Comparison of ENCODE assay signal across 14 mouse cellular contexts in the genomic region with DNA sequence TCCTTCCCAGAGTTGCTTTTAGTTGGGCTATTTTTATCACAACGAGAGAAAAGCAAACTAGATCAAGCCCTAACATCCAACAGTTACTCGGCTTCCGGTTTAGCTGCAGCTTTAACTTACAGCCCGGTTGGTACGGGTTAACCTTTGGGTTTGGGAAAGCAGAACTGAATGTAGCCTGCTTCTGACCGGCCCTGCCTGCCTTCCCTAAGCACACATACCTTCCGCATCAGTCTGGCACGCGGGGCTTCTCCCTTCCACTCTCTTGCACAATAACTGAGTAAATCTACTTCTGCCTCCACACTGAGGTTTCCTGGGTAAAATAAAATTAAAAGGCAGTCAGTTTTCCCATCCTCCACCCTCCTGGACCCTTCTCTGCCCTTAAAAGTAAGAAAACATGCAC. TPM values are rescaled to one million over a fixed set of nuclear protein-coding genes. Genes with fewer than 3 reads are reported as not detected.
DNase-seq lines count a peak whose midpoint lies in the region; ATAC-seq lines count a peak whose summit lies in the region.
"Had no signal": no experiment of that assay in that cellular context is flagged by ENCODE, and none has a peak within 500 bp of the region (broad histone marks: within the 10 kb centered on the region; RNA-seq: fewer than 3 reads in every experiment).

No protein-coding gene starts in this region.

- peak; percentile 70 to 76 for ATAC-seq in hematopoietic stem cell, adult 5-6 weeks (replicated peaks in 1 of 2; ENCODE audit: insufficient read depth in 1 of 2, low FRiP score in 2 of 2, low TSS enrichment in 1 of 2, low read depth in 1 of 2, poor library complexity in 2 of 2, severe bottlenecking in 2 of 2)
- peak; percentile 84 for ATAC-seq in monocyte, adult 5-6 weeks (replicated peaks; ENCODE audit: insufficient number of reproducible peaks, low FRiP score, low TSS enrichment, poor library complexity, severe bottlenecking)
- ATAC-seq: CD4-positive, CD25-positive, alpha-beta regulatory T cell, adult 4 months; forebrain, embryonic 16.5 days had no signal

- DNase-seq in lung, adult 18-20 months, result peak; percentile 59 to 63
- no peak for DNase-seq in lung, postnatal 10 days
- peak; percentile 47 for DNase-seq in brain, adult 2 months (ENCODE audit: low read depth, low spot score)
- no peak for DNase-seq in testis, postnatal 10 days (ENCODE audit: low spot score)
- DNase-seq in yolk sac, embryonic 10.5 days (ENCODE audit: low spot score), result no peak
- DNase-seq: adrenal gland, adult 8-10 months; cerebellum, postnatal 25 days; heart, postnatal 14 days; kidney, adult 9 months; kidney, postnatal 4 days had no signal

RNA-seq across cellular contexts. Expression of a gene that starts 17.3 kb away (rescaled TPM):
- 22.3 and 38.6 TPM in 2 replicates for total RNA-seq in hematopoietic stem cell, adult 5-6 weeks (2017)
- total RNA-seq in monocyte, adult 5-6 weeks (2017), result 110 to 158 TPM (median 149 TPM) in 3 replicates

RNA-seq across cellular contexts. Expression of a gene that starts 33.6 kb away (rescaled TPM):
- total RNA-seq in hematopoietic stem cell, adult 5-6 weeks (2017), result 35.3 and 48.0 TPM in 2 replicates
- 78.2 to 132 TPM (median 118 TPM) in 3 replicates for total RNA-seq in monocyte, adult 5-6 weeks (2017)

Comparison
In these comparisons a context has a peak if more than half of its experiments do, and no peak if none do; other contexts are left out.
1. DNase-seq: peak in lung, adult 18-20 months (2 of 2) and brain, adult 2 months (single experiment); none in lung, postnatal 10 days (single experiment), testis, postnatal 10 days (single experiment) and yolk sac, embryonic 10.5 days (single experiment).